Mouse (Mus musculus) liver, embryonic 14.5 days (tissue): Measurements from ENCODE around the gene Frmpd4.

ENCODE experiments used
- CTCF ChIP-seq: IDR thresholded peaks from 2 replicates; pipeline ENCODE4 v1.5.1; 2016; ENCODE audit warnings: antibody characterized with exemption, low read depth, control low read depth
- EP300 ChIP-seq: IDR thresholded peaks from 2 replicates; pipeline ENCODE4 v1.6.1; 2016; ENCODE audit warnings: antibody characterized with exemption, low read depth

GRCm38 (mm10) chrX:167483409-167484177 is 1093.4 kb downstream of the Frmpd4 start:
- TF ChIP-seq CTCF (no peak), EP300 (no peak)
